Mouse (Mus musculus) granulocyte monocyte progenitor cell, adult 5-6 weeks (primary cell): ENCODE measurements around the gene Gm5105. TPM values are rescaled to one million over a fixed set of nuclear protein-coding genes. Genes with fewer than 3 reads are reported as not detected.
A peak's percentile ranks its signal among the peaks of the same experiment; 100 is the strongest.

Source experiments
- ATAC-seq: replicated peaks from 2 replicates; pipeline ENCODE4 v1.8.0; 2016; ENCODE audit warnings: mild to moderate bottlenecking, moderate TSS enrichment, inconsistent platforms; ENCODE audit not compliant: poor library complexity, severe bottlenecking
- total RNA-seq, 2 experiments: library from RNA; stranded (forward) in 1 of 2; stranded (reverse) in 1 of 2; fragments of 200-712, 200-1000 nt in 1 of 2; fragments of >200 nt in 1 of 2; fragmentation: Nextera tagmentation in 1 of 2; gene quantifications; 2 replicates each; pipeline ENCODE4 v1.2.3; 2014 to 2017

The Gm5105 gene
- total RNA-seq, 2 experiments from 2014 or later, result not detected

DNA sequence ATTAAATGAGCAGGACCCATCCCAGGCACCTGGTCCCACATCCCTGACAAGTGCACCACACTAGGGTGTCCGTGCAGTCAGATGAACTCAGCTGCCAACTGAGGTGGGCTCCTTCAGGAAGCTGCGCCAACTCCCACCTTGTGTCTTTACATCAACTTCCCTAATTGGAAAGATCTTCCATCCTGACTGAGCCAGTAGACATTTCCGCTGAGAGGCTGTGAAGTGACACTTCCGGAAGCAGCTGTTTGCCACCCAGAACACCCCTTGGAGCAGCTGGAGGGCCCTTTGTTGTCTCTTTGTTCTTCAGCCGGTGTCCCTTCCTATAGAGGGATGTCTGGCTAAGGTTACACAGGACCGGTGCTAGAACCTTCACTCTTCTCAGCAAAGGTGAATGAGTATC, 36.6 kb downstream of the Gm5105 start:
- peak; percentile 63 for ATAC-seq

DNA sequence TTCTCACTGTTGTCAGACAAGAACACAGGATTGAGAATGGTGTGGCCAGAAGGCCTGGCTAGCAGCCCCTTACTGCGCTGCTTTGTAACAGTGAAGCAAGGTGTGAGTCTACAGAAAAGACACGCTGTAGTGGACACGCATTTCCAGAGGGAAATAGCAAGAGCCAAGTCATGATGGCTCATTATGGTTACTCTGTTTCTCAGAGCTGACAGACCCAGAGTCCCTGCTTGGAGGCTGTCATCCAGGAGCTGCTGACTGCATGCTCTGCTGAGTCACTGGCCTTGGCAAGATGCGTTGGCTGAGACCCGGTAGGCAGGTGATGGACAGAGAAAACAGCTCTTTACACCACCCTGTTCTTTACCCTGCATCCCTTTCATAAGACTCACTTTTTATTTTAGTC, 37.8 kb downstream of the Gm5105 start:
- 0 out of 2 replicates have a peak, but pooled peaks have one; percentile 9 for ATAC-seq

DNA sequence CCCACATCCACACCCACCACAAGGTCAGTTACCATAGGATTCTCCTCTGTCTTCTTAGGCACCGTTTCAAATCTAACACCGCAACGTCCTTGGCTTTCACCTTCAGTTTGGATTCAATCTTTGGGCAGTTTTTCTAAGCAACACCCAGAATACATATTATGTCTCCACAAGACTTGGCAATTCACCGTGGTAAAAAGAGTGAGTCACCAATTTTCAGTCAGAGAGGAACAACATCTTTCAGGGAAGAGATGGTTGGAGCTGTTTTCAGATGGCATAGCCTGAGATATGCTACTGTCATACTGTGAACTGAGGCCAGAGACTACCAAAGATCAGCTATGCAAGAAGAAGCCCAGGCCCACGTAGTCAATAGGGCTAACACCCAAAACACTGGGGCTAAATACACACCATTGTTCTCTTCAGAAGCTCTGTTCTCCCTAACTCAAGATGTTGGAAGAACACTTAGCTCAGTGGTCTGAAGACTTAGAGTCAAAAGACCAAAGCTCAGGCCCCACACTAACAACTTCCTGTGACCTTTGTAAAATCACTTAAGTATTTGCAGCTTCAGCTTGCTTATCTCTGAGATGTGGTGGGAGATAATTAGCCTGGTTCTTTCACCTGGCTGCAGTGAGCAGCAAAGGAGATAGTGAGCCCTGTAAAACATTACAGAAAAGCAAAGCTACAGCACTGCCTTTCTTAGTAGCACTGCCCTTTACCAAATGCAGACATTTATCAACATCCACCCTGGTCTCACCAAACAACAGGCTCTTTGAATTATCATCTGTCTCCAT, 39.4 kb downstream of the Gm5105 start:
- ATAC-seq, result no peak

DNA sequence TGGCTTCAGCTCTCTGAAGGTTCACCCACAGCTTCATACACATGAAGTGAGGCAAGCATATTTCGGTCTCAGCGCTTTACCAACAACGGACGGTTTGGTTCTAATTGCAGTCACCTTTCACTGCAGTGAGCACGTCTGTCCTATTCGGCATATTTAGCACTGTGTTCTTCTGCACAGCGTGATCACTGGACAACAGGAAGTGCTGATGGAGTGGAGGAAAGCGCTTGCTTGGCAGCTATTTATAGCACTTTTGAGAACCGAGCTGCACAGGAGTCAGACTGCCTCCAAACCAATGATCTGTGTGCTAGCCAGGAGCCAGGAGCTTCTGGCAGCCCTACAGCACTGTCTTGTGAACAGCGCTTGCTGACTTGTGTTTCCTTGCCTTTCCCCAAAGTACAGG, 40.9 kb downstream of the Gm5105 start:
- peak; percentile 59 for ATAC-seq

DNA sequence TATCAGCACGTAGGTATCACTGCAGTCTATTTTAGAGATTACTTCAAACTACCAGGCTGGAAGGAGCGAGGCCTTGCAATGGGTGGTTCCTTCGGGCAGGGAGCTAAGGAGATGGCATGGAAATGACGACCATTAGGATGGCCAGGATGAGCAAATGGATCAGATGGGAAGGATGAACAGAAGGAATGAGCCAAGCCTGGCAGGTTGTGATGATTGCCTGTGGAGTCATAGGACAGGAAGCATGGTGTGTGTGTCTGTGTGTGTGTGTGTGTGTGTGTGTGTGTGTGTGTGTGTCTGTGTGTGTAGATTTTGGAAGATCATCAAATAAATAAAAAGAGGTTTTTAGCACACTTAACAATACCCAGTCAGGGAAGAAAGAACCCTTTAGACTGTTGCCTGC, 44.5 kb downstream of the Gm5105 start:
- ATAC-seq, result no peak

DNA sequence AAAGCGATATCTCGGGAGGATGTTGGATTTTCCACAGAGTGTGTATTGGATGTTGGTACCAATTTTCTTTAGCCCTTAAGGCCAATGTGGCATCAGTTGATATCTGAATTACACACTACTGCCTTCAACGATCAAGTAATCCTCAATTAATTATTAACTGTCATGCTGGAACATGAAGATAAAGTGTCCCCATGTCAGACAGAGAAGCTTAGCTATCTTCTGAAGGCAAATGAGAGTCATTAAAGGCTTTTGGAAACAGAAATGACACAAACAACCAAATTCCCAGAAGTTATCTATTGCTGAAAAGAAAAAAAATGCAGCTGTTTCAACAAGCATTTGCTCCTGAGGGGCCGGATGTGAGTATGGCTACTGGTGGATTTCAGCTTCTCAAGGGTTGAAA, 45.2 kb downstream of the Gm5105 start:
- no peak for ATAC-seq

DNA sequence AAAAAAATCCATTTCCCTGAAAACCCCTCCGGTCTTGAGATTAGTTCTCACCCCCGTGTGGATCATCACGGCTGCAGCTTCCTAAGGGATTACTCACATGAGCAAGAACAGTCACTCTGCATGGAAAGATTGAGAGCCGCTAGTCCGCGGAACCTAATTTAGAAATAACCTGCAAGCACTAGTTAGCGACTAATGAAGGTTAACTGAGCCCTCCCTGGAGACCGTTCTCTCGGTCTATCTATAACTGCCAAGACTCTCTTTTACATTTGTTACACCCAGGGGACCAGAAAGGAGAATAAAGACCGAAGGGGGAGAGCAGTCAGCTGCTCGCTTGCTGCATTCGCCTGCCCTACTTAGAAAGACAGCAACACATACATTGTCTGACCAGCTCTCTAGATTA, 50.4 kb downstream of the Gm5105 start:
- no peak for ATAC-seq

DNA sequence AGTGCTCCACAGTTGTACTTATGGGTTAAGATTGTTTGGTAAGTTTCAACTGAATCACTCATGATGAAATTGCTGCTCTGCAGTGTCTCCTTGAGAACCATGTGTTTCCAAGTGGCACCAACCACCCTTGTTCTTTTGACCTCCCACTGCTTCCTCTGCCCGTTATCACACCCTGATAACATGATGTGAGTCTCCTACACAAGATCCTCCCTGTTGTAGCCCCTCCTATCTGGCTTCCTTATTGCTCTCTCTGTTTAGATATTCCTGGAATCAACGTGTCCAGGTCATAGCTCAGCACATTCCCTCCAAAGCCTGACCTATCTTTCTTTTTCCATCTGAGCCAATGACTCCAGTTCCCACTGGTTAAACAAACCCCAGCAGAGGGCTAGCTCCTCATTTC, 52.5 kb downstream of the Gm5105 start:
- no peak for ATAC-seq

DNA sequence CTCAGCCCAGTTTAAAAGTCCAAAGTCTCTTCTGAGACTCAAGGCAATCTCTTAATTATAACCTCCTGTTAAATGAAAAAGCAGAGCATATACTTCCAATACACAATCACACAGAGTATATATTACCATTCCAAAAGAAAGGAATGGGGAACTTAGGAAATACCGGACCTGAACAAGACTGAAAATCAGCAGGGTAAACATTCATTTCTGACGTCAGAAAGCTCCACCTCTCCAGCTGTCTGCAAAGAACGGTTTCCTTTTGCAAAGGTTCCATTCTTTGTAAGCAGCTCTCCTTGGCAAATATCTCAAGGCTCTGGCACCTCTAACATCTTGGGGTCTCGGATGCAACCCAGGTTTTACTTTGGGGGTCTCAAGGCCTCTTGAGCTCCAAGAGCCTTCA, 54.8 kb downstream of the Gm5105 start:
- ATAC-seq, result no peak

DNA sequence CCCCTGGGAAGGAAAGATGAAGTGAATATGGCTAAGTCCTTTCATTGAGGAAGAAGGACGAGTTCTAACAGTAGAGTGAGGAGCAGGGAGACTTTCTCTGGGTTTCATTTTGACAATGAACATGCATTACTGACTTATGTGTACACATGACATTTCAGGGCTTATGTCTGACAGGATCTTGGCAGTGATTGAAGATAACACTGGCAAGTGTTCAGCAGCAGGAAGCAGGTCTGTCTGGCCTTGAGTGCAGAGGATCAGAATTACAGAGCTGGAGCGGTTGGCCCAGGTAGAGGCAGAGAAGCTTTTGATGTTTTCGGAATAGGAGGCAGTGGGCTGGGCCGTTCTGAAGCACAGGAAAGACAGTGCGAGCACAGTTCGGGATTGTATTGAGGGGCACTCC, 59.0 kb downstream of the Gm5105 start:
- ATAC-seq, result no peak

DNA sequence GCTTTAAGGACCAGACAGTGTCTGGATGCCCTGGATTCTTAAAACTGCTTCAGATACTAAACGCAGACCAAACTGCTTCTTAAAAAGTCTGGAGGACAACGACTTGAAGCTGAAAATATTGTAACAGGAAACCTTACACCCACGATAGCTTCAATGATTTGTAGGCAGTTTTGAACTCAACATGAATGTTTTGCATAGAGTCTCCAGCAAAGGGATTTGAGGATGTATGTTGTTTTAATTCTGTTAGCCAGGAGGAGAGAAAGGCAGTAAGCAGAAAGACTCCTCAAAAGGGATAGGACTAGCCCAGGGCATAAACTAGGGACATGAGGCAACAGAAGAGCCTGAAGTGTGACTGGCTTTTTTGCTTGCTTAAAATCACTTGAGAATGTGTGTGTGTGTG, 60.3 kb downstream of the Gm5105 start:
- ATAC-seq, result no peak

DNA sequence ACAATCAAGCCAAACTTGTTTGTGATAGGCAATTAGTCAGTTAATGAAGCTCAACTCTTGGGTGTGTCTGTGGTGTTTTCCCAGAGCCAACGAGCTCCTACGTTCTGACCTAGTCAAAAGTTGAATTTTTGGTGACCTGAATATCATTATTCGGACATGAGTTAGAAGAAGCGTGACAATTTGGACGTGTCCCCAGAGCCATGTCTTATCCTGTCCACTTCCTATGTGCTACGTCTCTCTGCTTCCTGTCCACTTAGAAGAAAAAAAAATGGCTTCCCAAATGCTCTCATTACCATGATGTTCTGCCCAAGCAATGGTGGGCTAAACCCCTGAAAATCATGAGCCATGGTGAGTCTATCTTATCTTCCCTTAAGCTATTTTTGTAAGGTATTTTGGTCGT, 63.9 kb downstream of the Gm5105 start:
- ATAC-seq, result no peak

DNA sequence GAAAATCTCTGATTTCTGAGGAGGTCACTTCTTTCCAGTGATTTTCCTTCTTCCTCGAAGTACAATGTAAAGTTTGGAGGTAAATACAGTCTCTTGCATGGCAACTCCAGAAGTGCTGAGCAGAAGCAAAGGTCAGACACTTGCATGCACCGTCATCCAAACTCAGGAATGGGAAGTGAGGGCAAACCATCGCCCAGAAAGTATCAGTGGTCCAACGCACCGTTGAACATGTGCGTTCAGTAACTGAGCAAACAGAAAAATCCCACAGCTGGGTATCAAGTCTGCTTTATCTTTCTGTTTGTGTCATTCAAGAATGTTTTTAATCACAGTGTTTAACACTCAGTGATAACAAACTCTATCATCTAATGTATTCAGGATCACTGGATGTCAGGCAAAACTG, 64.6 kb downstream of the Gm5105 start:
- ATAC-seq, result peak; percentile 38

DNA sequence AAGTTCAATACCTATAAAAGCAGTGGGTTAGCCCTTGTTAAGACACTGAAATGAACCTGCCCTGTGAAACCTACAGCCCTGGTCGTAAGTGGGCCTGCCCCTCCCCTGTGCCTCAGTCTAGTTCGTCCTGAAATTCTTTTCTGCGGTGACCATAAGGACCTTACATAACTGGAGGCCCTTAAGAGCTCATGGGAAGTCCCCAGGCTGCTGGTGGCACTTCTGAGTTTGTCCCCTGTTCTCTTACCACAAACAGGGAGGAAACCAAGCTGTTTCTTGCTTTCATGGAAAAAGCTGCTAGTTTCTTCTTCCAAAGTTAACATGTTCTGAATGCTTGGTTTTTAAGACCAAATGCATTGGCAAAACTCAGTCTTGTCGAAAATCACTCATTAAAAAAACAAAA, 65.3 kb downstream of the Gm5105 start:
- ATAC-seq, result peak; percentile 69

DNA sequence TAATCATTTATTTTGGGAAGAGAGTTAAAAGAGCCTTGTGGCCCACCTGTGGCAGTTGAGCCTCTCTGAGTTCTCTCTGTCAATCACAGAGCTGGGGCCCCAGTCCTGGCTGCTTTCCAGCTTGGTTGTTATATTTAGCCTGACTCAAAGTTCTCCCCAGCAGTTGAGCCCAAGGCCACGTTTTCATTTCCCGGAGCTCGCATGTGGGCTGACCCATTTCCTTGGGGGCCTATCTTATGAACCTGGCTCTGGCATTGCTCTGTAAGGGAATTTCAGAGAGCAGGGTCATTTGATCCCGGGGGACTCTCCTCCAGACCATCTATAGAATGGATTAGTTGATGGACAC, 66.5 kb downstream of the Gm5105 start:
- ATAC-seq, result no peak

DNA sequence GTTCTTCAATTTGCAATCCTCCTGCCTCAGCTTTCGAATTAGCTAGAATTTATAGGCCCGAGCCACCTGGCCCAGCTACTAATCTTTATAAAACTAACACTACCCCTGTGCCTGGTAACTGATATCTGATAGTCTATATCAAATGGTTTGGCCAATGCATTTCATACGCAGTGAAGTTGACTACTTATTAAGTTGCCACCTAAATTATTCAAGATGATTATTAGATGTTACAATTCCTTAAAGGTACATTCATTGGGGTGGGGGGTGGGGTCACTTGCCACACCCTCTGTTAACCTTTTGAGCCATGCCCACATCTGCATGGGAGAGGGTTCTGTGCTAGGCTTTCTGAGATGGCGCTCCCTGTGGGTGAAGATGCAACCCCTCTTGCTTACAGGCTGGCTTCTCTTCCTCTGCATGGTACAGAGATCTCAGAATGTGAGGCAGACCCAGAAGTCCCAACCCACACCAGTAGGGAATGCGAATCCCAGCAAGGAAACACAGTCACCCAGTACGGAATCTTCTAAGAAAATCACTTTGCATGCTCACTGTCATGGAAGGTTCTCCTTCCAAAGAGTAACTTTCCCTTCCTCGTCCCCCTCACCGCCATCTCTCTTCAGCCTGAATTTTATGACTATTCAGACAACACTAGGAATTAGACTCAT, 67.0 kb downstream of the Gm5105 start:
- no peak for ATAC-seq

DNA sequence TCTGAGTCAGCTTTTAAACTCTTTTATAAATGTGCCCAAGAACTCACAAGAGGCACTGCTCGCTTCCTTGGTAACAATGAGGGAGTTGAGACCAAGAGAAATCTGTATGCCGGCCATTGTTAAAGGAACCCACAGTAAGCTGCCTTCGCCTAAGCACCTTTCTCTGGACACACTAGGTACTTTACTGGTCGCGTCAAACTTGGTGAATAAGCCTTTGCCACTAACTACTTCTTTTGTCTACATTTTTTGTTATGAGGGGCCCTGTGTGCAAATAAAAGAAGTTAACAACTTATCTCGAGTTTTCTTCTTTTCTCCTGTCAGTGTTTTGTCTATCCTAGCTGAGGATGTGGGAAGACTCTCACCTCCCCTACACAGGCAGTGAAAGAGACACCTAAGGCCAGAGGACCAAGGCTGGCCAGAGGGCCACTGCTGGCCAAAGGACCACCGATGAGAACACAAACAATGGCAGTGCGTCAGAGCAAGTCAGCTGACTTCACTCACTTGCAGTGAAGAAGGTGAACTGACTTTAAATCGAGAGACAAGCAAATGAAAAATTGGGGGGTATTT, 67.9 kb downstream of the Gm5105 start:
- no peak for ATAC-seq

Other genes with a start within 250 kb of the Gm5105 start
- 1,151 and 1,351 TPM in 2 replicates for gene H2afz, start 202.9 kb downstream of the Gm5105 start, total RNA-seq (2014; fragmentation: Nextera tagmentation)
- gene H2afz, start 202.9 kb downstream of the Gm5105 start, total RNA-seq (2017), result 1,517 and 1,875 TPM in 2 replicates
- 6.2 and 7.4 TPM in 2 replicates for gene Dnajb14, start 199.7 kb downstream of the Gm5105 start, total RNA-seq (2014; fragmentation: Nextera tagmentation)
- gene Dnajb14, start 199.7 kb downstream of the Gm5105 start, total RNA-seq (2017), result 4.8 and 7.1 TPM in 2 replicates
- 62.4 and 76.7 TPM in 2 replicates for gene Lamtor3, start 148.9 kb downstream of the Gm5105 start, total RNA-seq (2014; fragmentation: Nextera tagmentation)
- 69.4 and 87.9 TPM in 2 replicates for gene Lamtor3, start 148.9 kb downstream of the Gm5105 start, total RNA-seq (2017)
- 116 and 120 TPM in 2 replicates for gene Dapp1, start 85.8 kb downstream of the Gm5105 start, total RNA-seq (2014; fragmentation: Nextera tagmentation)
- gene Dapp1, start 85.8 kb downstream of the Gm5105 start, total RNA-seq (2017), result 125 and 126 TPM in 2 replicates
- not detected in 2 replicates for gene 1110002E22Rik, start 2.3 kb downstream of the Gm5105 start, total RNA-seq (2014; fragmentation: Nextera tagmentation)
- not detected in 2 replicates for gene 1110002E22Rik, start 2.3 kb downstream of the Gm5105 start, total RNA-seq (2017)
- 3.9 and 9.1 TPM in 2 replicates for gene Trmt10a, start 76.1 kb upstream of the Gm5105 start, total RNA-seq (2014; fragmentation: Nextera tagmentation)
- 11.0 and 20.0 TPM in 2 replicates for gene Trmt10a, start 76.1 kb upstream of the Gm5105 start, total RNA-seq (2017)
- gene Mttp, start 77.6 kb upstream of the Gm5105 start, total RNA-seq (2014; fragmentation: Nextera tagmentation), result 2.2 and 2.5 TPM in 2 replicates
- 2.3 and 4.7 TPM in 2 replicates for gene Mttp, start 77.6 kb upstream of the Gm5105 start, total RNA-seq (2017)
- gene 4930579F01Rik, start 126.4 kb upstream of the Gm5105 start, total RNA-seq (2014; fragmentation: Nextera tagmentation), result not detected in 2 replicates
- not detected in 2 replicates for gene 4930579F01Rik, start 126.4 kb upstream of the Gm5105 start, total RNA-seq (2017)
- not detected in 2 replicates for gene Adh7, start 150.4 kb upstream of the Gm5105 start, total RNA-seq (2014; fragmentation: Nextera tagmentation)
- gene Adh7, start 150.4 kb upstream of the Gm5105 start, total RNA-seq (2017), result not detected in 2 replicates
- gene Adh1, start 193.6 kb upstream of the Gm5105 start, total RNA-seq (2014; fragmentation: Nextera tagmentation), result not detected in 2 replicates
- gene Adh1, start 193.6 kb upstream of the Gm5105 start, total RNA-seq (2017), result not detected in 2 replicates
- gene Adh6a, start 245.9 kb upstream of the Gm5105 start, total RNA-seq (2014; fragmentation: Nextera tagmentation), result not detected in 2 replicates
- not detected in 2 replicates for gene Adh6a, start 245.9 kb upstream of the Gm5105 start, total RNA-seq (2017)